In genomic region chr11:31771491-31772439, GRCm38 (mm10) we compare ENCODE assay signal across 8 mouse cellular contexts.
DNase-seq lines count a peak whose midpoint lies in the region; ATAC-seq and TF ChIP-seq lines count a peak whose summit lies in the region.

No protein-coding gene starts in this region.

- peak; percentile 30 for DNase-seq in kidney, adult 2 months
- DNase-seq in kidney, postnatal 4 days = no peak
- peak; percentile 74 for DNase-seq in cerebellum, adult 8-10 months
- DNase-seq in hindbrain, embryonic 10.5 days (ENCODE audit: low spot score) = no peak
- DNase-seq in urinary bladder, adult 18-20 months (ENCODE audit: low spot score in 2 of 2) = no peak
- no peak for DNase-seq in layer of hippocampus, adult 9-10 months (ENCODE audit: low spot score)
- no peak for DNase-seq in frontal cortex, postnatal 10 days (ENCODE audit: low spot score in 2 of 2)

- no peak for TF ChIP-seq CTCF in kidney, adult 2 months (conservative IDR thresholded peaks at IDR 0.05; ENCODE audit: insufficient read depth, insufficient read length, low read depth, low read length)

- ATAC-seq in midbrain, embryonic 16.5 days = 0 out of 2 replicates have a peak, but pooled peaks have one; percentile 18

- peaks cover 35% of the 10 kb centered on the region for H3K4me1 ChIP-seq in kidney, adult 2 months (ENCODE audit: control insufficient read depth, insufficient read depth, low read length)
- peaks cover 26% of the 10 kb centered on the region for H3K4me1 ChIP-seq in hindbrain, embryonic 10.5 days (replicated peaks)
- H3K4me1 ChIP-seq in midbrain, embryonic 16.5 days (ENCODE audit: control insufficient read depth, insufficient read depth, low read length) = peaks cover 12% of the 10 kb centered on the region; the same call in 1 of the 2 replicates

- H3K4me2 ChIP-seq in midbrain, embryonic 16.5 days (ENCODE audit: low read length) = no peak overlapping the region

- 81% methylated on average over 6 of the region's 6 CpGs for WGBS in kidney, adult 2 months
- WGBS in hindbrain, embryonic 10.5 days = 88% methylated on average over 6 of the region's 6 CpGs
- WGBS in midbrain, embryonic 16.5 days = 93% methylated on average over 6 of the region's 6 CpGs

- no peak overlapping the region for H3K9ac ChIP-seq in midbrain, embryonic 16.5 days (ENCODE audit: low read depth, low read length)

- TF ChIP-seq POLR2A in kidney, adult 2 months (IDR thresholded peaks at IDR 0.05; ENCODE audit: low read depth, low read length) = no peak

- H3K36me3 ChIP-seq in kidney, adult 2 months (ENCODE audit: control insufficient read depth, insufficient read depth, low read length) = no peaks in the 10 kb centered on the region
- no peaks in the 10 kb centered on the region for H3K36me3 ChIP-seq in hindbrain, embryonic 10.5 days
- H3K36me3 ChIP-seq in midbrain, embryonic 16.5 days (ENCODE audit: control insufficient read depth, insufficient read depth, low read length) = no peaks in the 10 kb centered on the region

- H3K27me3 ChIP-seq in kidney, adult 2 months (replicated peaks; ENCODE audit: control insufficient read depth, insufficient read depth, low read length) = no peaks in the 10 kb centered on the region
- no peaks in the 10 kb centered on the region for H3K27me3 ChIP-seq in hindbrain, embryonic 10.5 days (ENCODE audit: insufficient read depth, poor library complexity, severe bottlenecking)
- no peaks in the 10 kb centered on the region for H3K27me3 ChIP-seq in midbrain, embryonic 16.5 days (ENCODE audit: control insufficient read depth, insufficient read depth, low read depth, low read length)

- peak overlapping the region; percentile 63 for H3K27ac ChIP-seq in kidney, adult 2 months (ENCODE audit: insufficient read depth, low read depth, low read length)
- peak overlapping the region; percentile 75 for H3K27ac ChIP-seq in hindbrain, embryonic 10.5 days
- H3K27ac ChIP-seq in midbrain, embryonic 16.5 days (ENCODE audit: low read length) = peak overlapping the region; percentile 79; the same call in 1 of the 2 replicates

- no peak overlapping the region for H3K4me3 ChIP-seq in kidney, adult 2 months (ENCODE audit: insufficient read depth, low read depth, low read length)
- no peak overlapping the region for H3K4me3 ChIP-seq in hindbrain, embryonic 10.5 days
- no peak overlapping the region for H3K4me3 ChIP-seq in midbrain, embryonic 16.5 days (ENCODE audit: low read depth, low read length)

- H3K9me3 ChIP-seq in hindbrain, embryonic 10.5 days = peaks cover 7% of the 10 kb centered on the region; the same call in 1 of the 2 replicates
- H3K9me3 ChIP-seq in midbrain, embryonic 16.5 days (replicated peaks; ENCODE audit: control insufficient read depth, low read length, poor library complexity, severe bottlenecking) = no peaks in the 10 kb centered on the region

Comparison
In these comparisons a context has a peak if more than half of its experiments do, and no peak if none do; other contexts are left out.
1. DNase-seq: peak in kidney, adult 2 months (single experiment) and cerebellum, adult 8-10 months (single experiment); none in kidney, postnatal 4 days (0 of 2), hindbrain, embryonic 10.5 days (single experiment), urinary bladder, adult 18-20 months (0 of 2), layer of hippocampus, adult 9-10 months (single experiment) and frontal cortex, postnatal 10 days (0 of 2).
2. Peak in every context shown above with its lines, with median percentiles within 50 percentile points of each other: H3K27ac ChIP-seq.